Mouse (Mus musculus): ENCODE results near the gene Deup1. TPM values are rescaled to one million over a fixed set of nuclear protein-coding genes. Genes with fewer than 3 reads are reported as not detected.

Gene Deup1
- 0.13 and 0.37 TPM in 2 replicates for polyA plus RNA-seq (2015; fragmentation: Nextera tagmentation; extraction: Ambion mirVana)

GRCm38 (mm10) chr9:15627785-15628287 is at the start of gene Deup1:
TSS of gene Deup1 (minus strand) at chr9:15627933.

Other genes starting within 250 kb of the Deup1 start
- gene Smco4, start 134.5 kb downstream of the Deup1 start, polyA plus RNA-seq (2015; fragmentation: Nextera tagmentation; extraction: Ambion mirVana), result 2.2 and 2.8 TPM in 2 replicates
- gene Slc36a4, start 81.8 kb upstream of the Deup1 start, polyA plus RNA-seq (2015; fragmentation: Nextera tagmentation; extraction: Ambion mirVana), result 8.1 and 9.8 TPM in 2 replicates
- not detected in 2 replicates for gene Mtnr1b, start 246.6 kb upstream of the Deup1 start, polyA plus RNA-seq (2015; fragmentation: Nextera tagmentation; extraction: Ambion mirVana)